Mouse (Mus musculus) telencephalon, adult 2 months (tissue): ENCODE data around the gene Pmfbp1.
"Not testable (repeated sequence)": the region's sequence is repeated elsewhere in the genome, so short reads cannot be mapped to it uniquely, and the experiment has no call there.

Experiments used
- DNase-seq: peaks from one replicate; pipeline ENCODE4 v3.0.0-alpha.2; 2011; ENCODE audit warnings: low read depth, low spot score

Gene Pmfbp1

DNA sequence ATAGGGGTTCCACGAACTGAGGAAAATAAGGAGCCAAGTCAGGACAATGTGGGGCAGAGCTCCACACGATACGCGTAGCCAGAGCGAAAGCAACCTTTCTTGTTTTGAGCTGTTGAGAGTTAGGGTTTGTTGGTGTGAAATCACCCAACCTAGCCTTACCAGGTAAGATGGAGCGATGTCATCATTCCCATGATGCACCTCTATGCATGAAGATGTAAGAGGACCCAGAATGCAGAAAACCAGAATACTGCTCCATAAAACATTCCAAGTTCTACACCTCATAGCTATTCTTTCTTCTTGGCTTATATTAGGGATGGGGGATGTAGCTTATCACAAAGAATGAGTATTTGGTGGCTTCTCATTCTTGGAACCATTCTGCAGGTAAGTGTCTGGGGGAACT is at the start of gene Pmfbp1:
Gene Pmfbp1 (plus strand): TSS at position 301 of the 400 bp plus-strand sequence.
- no peak for DNase-seq

DNA sequence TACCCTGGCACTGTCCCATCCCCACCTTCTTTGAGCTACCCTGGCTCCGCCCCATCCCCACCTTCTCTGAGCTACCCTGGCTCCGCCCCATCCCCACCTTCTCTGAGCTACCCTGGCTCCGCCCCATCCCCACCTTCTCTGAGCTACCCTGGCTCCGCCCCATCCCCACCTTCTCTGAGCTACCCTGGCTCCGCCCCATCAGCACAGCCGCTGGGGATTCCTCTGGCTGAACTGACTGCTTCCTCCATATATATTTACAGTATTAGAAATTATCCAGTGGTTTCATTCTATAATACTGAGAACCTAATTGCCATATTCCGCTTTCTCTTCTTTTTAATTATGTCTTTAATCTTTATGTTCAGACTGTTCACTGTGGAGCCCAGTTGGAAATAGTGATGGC is 46.9 kb upstream of the Pmfbp1 start:
- DNase-seq, result not testable (repeated sequence)

DNA sequence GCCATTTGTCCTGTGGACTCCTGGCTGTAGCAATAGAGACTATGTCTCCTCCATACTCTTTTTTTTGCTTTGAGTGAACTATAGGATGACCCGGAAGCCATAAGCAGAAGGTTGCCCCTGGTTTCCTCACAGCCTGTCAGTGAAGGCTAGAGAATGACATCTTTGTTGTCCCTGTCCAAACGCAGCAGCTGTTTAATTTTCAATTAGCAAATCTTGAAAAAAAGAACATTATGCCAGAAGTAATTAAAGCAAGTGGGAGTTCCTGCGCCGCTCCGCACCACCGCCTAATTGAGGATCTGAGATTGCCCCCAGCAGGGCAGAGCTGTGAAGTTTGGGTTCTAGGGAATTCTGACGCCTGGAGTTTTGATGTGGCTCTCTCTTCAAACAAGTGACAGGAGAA is 42.8 kb upstream of the Pmfbp1 start:
- no peak for DNase-seq

DNA sequence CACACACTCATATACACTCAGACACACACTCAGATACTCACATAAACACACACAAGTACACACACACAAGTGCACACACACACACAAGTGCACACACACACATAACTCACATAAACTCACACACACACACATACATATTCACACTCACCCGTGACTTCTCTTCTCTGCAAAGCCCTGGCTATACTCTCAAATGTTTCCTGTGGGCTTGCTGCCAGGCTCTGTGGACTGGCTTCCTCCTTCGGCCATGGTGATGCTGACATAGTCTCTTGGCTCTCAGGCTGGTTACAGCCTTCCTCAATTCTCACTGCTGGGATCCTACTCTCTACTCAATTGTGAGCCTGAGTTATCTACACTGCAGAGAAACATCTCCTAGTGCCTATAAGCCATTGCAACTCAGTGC is 38.7 kb upstream of the Pmfbp1 start:
- no peak for DNase-seq

DNA sequence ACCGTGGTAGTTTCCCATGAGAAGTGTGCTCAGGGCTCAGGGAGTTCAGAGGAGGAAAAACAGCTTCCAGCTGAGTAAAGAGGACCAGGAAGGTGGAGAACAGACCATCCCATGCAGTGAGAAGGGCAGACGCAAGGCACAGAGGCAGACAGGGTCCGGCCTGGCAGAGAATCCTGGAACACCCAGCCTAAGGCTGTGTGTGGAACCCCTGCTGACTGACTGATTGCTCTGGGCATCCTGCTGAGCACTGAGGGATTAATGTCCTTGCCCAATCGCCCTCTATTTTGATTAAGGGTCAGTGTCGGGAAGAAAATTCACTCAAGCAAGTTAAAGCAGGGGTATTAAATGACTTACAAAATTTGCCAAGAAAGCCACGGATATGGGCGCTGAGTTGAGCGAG is 36.4 kb upstream of the Pmfbp1 start:
- DNase-seq, result no peak

DNA sequence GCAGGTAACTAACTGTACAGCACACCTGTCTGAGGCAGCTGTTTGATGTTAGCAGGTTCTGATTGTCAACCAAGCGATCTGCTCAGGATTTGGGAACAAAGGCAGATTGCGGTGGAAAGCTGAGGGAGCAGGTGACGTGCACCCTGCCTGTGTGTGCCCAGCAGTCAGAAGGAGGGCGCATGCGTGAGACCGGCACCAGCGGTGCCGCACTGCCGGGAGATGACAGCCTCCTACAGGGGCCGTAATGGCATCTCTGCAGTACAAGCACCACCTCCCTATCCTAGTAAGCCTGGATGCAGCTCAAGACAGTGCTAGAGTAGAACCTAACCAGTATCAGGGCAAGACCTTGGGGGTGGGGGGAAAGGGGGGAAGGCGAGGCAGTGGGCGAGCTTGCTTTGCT is 35.2 kb upstream of the Pmfbp1 start:
- no peak for DNase-seq

DNA sequence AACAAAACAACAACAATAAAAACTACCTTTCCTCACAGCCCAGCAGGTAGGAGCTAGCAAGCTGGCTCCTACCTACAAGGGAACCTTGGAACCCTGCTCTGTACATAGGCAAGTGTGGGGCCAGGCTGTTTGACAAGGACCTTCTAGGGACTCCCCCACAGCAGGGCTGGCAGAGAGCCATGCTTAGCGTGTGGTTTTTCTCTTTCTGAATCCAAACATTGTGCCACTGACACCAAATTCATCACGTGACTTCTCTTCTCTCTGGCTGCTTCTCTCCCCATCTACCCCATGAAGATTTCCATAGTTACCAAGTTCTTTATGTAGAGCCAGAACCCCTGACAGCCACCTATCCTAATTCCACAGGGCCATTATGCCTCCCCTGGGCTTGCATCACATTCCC is 30.8 kb upstream of the Pmfbp1 start:
- DNase-seq, result no peak

DNA sequence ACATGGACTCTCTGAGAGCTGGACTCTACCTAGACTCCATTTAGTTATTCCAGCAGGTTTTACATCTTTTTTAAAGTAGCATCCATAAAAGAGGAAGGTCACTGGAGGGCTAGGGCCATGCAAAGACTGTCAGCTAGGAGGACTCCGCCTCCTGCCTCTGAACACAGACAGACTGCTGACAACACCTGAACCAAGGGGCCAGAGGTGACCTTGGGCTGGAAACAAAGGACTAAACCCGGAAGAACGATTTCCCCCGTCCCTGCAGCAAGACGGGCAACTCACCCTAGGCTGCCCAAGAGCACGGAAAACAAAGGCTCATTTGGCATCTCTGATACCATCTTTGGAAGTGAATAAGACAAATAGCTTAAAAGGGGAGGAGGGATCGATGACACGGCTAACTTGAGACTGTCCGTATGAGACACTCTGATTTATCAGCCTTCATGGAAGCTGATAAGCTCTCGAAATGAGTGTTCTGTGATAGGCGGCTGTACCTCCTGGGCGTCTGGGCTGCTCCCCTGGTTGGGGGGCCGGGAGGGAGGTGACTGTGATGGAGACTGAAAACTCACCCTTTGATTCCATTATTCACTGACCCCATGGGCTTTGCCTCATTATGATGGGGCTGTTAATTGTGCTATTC is 30.0 kb upstream of the Pmfbp1 start:
- DNase-seq, result no peak

DNA sequence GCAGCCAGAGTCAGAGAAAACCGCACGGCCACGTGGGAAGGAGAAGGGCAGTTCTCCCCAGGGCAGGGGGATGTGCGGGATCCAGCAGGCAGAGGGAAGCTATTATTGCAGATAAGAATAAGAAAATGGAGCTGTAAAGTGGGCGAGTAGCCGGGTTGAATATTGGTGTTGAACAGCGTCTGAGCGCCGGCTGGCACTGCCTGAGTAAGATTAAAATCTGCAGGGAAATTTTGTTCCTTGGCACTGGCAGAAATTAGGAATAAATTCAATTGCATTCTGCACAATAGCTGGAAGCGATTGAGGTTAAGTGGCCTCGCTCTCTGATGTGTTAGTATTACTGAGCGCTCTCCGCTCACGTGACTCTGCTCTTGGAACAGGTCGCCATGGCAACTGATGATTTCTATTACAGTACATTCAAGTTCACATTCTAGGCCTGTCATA is 29.4 kb upstream of the Pmfbp1 start:
- DNase-seq, result peak; percentile 94

DNA sequence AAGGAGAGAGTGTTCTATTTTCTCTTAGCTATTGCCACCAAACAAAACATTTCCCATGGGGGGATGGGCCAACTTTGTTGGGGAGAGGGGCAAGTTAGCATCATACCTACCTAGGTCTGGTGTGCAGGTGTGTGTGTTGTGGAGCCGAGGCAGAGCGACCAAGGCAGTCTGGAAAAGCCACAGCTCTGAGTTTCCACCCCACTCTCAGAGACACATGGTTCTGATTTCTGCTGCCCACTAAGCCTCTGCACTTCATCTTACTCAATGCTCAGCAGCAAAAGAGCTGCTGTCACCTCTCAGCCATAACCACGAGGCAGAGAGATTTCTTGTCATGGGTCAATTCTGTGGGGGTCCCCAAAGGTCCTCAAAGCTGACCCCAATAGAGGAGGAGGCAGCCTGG is 28.8 kb upstream of the Pmfbp1 start:
- DNase-seq, result no peak

DNA sequence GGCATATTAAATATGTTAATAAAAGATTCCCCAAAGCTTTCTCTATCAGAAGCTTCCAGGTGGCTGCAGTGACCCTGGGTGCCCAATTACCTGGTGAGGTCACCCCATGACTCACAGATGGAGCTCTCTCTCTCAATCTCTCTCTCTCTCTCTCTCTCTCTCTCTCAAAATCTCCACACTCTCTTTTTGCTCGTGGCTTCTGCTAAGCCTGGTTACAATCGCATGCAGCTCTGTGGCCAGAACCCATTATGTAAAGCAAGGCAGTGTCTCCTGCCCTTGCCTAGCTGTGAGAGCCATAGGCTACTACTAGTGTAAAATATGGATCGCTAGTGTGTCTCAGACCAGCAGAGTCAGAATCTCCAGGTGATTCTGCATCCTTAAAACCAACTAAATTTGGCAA is 28.1 kb upstream of the Pmfbp1 start:
- no peak for DNase-seq

DNA sequence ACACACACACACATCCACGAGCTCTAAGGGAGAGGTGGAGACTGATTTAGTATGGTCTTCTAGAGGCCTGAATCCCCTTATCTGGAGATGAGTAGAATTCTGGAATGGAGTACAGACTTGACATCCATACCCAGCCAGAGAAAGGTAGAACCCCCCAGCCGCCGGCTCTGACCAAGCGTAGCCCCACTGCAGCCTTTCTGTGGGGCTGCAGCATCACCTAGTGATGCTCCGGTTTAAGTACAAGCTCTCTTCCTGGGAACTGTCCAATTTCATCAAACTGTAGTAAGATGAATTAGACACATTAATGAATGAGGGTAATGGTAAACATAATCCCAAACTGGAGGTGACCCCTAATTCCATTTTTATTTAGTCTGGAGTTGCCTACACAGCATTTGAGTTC is 26.3 kb upstream of the Pmfbp1 start:
- DNase-seq, result peak; percentile 31

DNA sequence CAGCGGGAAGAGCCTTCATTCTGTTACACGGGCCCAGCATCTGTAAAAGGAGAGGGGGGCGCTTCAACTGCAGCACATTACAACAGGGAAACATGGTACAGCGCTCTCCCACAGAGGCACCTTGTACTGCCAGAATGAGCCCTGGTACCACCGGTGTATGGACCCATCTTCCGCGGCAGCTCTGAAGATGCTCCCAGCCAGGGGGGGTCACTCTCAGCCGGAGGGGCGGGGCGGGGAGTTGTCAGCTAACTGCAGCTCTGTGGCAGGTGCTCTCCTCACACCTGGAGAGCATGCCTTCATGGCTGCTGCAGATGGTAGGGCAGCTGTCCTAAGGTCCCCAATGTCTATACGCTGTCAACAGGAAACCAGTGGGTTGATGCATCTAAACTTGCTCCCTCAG is 25.7 kb upstream of the Pmfbp1 start:
- no peak for DNase-seq

DNA sequence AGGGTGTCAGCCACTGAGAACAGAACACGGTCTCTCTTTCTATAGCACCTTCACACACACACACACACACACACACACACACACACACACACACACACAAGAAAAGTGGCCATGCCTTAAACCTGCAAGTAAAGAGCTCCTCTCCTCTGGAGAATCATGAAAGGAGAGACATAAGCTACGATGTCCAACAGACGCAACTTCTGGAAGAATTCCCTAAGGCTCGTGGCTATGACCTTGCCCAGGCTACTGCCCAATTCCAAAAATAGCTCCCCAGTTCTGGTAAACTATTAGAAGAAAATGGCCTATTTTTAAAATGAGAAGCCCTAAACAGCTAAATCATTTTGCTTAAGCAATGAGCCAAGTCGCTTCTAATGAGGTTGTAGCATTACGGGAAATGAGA is 22.0 kb upstream of the Pmfbp1 start:
- no peak for DNase-seq

DNA sequence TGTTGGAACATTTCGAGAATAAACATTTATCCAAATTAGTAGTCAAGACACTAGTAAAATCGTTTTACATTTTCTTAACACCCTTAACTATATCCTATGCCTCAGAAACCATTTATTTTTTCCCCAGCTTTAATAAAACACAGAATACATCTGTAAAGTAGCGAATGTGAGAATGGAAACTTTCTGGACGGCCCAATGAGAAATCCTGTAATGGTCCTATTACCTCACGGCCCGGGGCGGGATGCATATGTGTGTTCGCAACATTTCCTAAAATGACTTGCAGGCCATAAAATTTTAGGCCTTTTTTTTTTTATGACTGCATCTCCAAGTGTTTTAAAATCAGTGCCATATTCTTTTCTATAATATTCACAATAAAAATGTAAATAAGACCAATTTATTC is 21.4 kb upstream of the Pmfbp1 start:
- DNase-seq, result no peak

DNA sequence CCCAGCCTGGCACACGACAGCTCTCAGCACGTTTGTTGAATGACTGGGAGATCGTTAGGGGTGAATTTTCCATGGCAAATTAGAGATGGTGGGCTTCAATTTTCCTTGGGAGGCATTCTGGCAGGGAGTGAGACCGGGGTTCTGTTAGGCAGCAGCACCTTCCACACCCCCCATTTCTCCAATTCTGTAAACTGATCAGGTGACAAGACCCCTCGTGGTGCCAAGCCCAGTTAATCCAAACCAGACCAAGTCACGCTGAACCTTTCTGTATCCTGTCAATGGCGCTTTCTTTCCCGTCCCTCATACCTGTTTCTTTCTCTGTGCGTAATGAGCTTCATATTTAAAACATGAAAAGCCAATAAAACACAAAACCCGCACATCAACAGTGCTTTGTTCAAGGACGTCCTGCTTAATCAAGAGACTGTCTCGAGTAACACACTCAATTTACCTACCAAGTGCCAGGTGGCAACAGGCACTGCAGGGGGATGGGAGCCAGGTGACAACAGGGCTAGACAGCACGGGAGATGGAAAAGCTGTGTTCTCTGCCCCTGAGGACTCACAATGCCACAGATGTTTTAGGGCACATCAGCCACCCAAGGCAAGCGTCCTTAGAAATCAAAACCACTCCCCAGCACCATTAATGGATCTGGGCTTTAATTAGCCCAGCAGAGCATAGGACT is 19.2 kb upstream of the Pmfbp1 start:
- DNase-seq, result no peak

DNA sequence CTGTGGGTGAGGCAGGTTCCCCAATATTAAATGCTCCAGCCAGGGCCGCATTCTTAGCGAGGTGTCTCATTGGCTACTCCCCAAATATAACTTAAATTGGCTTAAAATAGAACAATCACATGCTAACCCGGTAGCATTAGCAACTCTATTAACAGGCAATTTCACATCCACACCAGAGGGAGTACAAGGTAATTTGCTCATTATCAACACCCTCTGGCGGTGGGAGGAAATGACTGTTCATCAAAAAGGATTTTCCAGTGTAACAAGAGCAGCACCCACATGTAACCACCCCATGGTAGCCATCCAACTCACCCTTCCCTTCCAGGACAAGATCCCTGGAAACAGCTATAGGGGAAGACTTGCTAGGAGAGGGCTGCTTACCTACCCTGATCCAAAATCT is 18.4 kb upstream of the Pmfbp1 start:
- DNase-seq, result no peak

DNA sequence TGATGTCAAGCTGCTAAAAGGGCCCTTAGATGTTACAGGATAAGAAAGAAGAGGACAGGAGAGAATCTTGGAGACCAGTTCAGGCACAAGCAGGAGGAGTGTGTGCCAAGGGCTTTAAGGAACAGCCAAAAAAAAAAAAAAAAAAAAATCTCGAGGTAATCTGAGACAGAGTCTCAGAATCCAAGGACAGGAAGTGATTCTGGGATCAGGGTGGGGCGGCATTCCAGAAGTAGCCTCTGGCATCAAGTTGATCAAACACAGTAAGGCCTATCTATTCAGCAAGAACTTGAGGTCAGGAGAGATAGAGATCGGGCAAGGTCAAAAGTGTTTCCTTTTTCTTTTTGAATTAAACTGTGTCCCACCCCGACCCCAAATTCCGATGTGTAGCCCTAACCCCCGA is 15.2 kb upstream of the Pmfbp1 start:
- no peak for DNase-seq

DNA sequence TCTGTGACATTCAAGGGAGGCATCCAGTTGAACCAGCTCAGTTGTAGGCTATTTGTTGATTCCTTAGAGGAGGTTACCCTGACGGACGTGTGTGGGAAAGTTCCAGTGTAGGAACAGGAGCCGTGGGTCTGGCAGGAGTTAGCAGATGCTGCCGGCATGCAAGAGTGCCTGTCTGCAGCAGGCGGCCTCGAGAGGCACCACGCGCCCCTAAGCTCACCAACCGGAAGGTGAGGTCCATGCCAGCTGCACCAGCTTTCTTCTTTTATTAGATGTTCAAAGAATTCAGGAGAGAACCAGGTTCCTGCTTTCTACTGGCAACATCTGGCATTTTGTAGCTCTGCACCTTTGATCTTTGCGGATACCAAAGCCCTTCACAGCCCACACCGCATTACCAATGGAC is 9.1 kb upstream of the Pmfbp1 start:
- DNase-seq, result no peak

DNA sequence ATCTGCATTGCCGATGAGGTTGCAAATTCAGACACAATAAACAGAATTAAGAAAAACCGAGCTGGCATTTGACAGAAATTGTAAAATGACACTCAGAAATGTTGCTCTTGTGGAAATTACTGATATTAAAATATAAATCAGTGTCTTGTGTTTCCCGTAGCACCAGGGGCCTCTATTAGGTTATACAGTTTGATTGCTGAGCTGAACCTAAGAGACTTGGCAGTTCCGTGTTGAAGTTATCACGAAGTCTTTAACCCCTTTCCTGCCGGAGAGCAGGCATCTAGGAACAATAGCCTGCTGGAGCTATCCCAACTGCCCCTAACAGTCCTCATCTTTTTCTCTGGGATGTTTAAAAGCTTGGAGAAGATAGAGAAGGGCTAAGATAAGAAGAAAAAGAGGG is 8.3 kb upstream of the Pmfbp1 start:
- no peak for DNase-seq

DNA sequence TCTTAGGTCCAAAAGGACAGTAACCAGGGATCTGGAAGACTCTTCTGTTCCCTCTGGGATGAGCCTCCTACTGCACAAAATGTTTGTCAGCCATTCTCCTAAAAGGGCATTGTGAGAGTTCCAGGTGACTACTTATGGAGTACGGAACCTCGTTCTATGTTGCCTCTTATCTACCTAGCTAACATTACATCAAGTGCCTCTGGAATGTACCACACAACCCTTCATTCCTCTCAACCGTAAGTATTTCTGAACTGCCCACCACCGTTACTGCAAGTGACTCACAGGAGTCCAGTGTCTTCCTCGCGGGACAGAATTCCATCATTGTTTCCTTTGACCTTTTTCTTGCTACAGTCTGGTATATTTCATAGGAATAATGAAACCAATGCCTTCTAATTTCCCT is 1.0 kb upstream of the Pmfbp1 start:
- DNase-seq, result no peak

DNA sequence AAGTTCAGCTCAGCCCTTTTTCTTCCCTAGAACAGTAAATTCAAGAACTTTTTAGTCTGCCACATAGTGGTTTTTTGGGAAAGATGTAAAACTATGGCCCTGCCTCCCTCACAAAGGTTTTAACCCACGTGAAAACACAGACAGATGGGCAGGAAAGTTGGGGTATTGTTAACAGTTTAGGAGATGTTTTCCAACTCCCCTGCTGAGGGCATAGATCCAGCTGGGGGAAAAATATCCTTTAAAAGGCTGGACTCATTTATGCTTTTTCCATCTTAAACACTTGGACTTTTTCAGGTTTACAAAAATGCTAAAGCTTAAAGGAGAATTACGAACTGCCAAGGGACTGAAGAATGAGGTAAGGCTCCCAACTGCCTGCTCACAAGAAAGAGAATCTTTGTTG is 774 bp downstream of the Pmfbp1 start:
- DNase-seq, result no peak

DNA sequence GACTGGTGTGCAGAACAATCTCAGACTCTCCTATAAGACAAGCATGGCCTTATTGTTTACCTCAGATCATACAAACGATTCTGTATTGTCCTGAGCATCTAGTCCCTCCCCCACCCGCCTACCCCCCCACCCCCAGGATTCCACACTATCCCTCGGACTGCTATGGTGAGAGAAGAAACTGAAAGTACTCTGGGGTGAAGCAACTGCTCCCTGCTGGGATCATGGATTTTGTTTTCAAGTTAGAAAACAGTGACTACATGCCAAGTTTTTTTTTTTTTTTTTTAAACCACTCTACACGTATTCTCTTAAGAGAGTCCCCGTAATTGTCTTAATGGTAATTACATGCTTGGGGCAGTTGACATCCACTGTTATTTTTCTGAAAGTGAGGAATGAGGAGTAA is 3.6 kb downstream of the Pmfbp1 start:
- DNase-seq, result no peak
